Mouse (Mus musculus): ENCODE measurements around the gene Golt1a. TPM values are rescaled to one million over a fixed set of nuclear protein-coding genes. Genes with fewer than 3 reads are reported as not detected.

Gene Golt1a
- 18.2 and 23.8 TPM in 2 replicates for polyA plus RNA-seq (2015; fragmentation: Nextera tagmentation; extraction: Ambion mirVana)

DNA sequence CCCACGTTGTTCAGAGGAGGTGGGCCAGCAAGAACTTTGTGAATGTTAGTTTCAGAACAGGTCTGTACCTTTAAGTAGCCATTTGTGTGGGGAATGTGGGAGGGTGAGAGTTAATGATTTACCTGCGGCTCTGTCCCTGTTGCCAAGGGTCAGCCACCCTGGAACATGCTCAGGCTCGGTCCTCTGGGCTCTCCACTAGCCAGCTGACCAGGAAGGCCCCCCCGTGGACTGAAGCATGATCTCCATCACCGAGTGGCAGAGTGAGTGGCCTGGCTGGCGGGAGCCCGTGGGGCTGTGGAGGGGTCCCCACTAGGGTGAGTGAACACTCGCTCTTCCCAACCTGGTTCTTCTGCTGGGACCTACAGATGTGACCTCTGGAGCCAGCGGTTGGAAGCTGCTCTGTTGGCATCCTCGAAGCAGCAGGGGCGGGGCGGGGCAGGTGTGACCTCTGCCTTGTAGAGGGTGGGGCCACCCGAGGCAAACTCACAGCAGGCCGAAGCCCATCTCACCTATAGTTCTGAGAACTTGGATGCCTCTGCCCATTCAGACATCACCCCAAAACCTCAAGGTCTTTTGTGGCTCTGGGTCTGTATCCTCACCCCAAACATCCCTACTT, at the start of gene Golt1a:
TSS of gene Golt1a (plus strand) at position 149 of the 616 bp plus-strand sequence.
- Histone ChIP-seq H3K27me3 (replicated peaks) (no peaks in the 10 kb centered on the region), H3K9ac (no peak within 1 kb of the TSS), H3K27ac (peak within 1 kb of the TSS; percentile 79), H3K9me3 (no peaks in the 10 kb centered on the region), H3K4me3 (replicated peaks) (peak within 1 kb of the TSS; percentile 38), H3K36me3 (no peaks in the 10 kb centered on the region), H3K4me1 (replicated peaks) (no peaks in the 10 kb centered on the region; the same call in 1 of the 2 replicates), H3K4me2 (replicated peaks) (peak within 1 kb of the TSS; percentile 49)
- ATAC-seq, result peak; percentile 85
- 46% methylated on average over 14 of the region's 14 CpGs for WGBS

GRCm38 (mm10) chr1:133262628-133263027, 47.0 kb upstream of the Golt1a start:
- no peak for ATAC-seq
- 89% methylated on average over 6 of the region's 6 CpGs for WGBS
- no peak overlapping the region for H3K27ac ChIP-seq
- H3K9me3 ChIP-seq, result no peaks in the 10 kb centered on the region
- H3K4me3 ChIP-seq (replicated peaks), result no peak overlapping the region
- no peak overlapping the region for H3K4me2 ChIP-seq (replicated peaks)
- H3K36me3 ChIP-seq, result 0 out of 2 replicates have a peak, but pooled peaks cover 5% of the 10 kb centered on the region
- peaks cover 24% of the 10 kb centered on the region for H3K4me1 ChIP-seq (replicated peaks)
- no peaks in the 10 kb centered on the region for H3K27me3 ChIP-seq (replicated peaks)
- H3K9ac ChIP-seq, result no peak overlapping the region

GRCm38 (mm10) chr1:133263134-133263533, 46.5 kb upstream of the Golt1a start:
- Histone ChIP-seq H3K9ac (no peak overlapping the region), H3K27ac (no peak overlapping the region), H3K4me3 (replicated peaks) (no peak overlapping the region), H3K27me3 (replicated peaks) (no peaks in the 10 kb centered on the region), H3K36me3 (0 out of 2 replicates have a peak, but pooled peaks cover 5% of the 10 kb centered on the region), H3K9me3 (no peaks in the 10 kb centered on the region), H3K4me2 (replicated peaks) (no peak overlapping the region), H3K4me1 (replicated peaks) (peaks cover 19% of the 10 kb centered on the region)
- ATAC-seq, result no peak
- 82% methylated on average over 7 of the region's 7 CpGs for WGBS

DNA sequence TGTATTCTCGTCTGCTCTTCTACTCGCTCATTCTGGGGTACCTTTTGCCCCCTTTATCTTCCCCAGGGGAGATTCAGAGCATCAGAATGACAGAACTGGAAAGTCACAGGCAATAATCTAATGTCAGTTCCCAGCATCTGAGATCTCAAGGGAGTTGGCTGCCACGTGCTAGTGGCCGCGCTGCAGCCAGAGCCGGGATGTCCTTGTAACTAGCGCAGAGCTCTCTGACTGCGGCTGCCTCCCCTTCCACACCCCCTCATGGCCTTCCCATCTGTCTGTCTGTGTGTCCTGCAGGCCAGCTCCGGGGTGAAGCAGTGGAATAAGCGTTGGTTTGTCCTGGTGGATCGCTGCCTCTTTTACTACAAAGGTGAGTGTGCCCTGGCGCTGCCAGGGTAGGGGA, 45.2 kb upstream of the Golt1a start:
- H3K9me3 ChIP-seq, result no peaks in the 10 kb centered on the region
- H3K27ac ChIP-seq, result peak overlapping the region; percentile 68; the same call in 1 of the 2 replicates
- H3K4me1 ChIP-seq (replicated peaks), result peaks cover 17% of the 10 kb centered on the region
- no peaks in the 10 kb centered on the region for H3K27me3 ChIP-seq (replicated peaks)
- H3K36me3 ChIP-seq, result 0 out of 2 replicates have a peak, but pooled peaks cover 5% of the 10 kb centered on the region
- 61% methylated on average over 12 of the region's 12 CpGs for WGBS
- no peak overlapping the region for H3K4me3 ChIP-seq (replicated peaks)
- no peak for ATAC-seq
- H3K4me2 ChIP-seq (replicated peaks), result no peak overlapping the region
- 0 out of 2 replicates have a peak overlapping the region, but pooled peaks have one; percentile 1 for H3K9ac ChIP-seq

DNA sequence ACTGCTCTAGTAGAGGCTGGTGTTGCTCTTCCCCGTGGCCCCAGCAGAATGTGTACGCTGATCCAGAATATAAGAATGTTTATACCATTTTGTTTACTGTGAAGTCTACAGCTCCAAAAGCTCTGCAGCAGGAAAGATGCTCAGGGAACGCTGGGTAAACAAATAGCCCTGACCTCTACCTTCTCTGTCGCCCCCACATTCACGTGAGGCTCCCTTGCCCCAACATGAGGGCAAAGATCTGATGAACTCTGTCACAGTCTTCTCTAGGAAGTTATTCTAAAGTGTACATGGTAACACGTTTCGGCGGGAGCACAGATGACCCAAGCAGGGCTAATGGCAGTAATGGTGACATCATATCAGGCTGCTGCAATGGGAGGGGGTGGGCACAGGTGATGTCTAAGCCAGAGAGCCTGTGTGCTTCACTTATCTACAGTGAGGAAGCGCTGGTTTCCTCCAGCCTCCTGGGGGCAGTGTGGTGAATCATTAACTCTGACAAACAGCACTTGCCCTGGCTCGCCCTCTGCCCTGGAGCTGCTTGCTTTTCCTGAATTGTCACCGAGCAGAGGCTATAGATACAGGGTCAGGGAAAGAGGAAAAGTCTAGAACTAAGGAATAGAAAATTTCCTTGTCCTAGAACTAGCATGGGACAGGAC, 44.4 kb upstream of the Golt1a start:
- H3K9ac ChIP-seq, result no peak overlapping the region
- no peaks in the 10 kb centered on the region for H3K27me3 ChIP-seq (replicated peaks)
- H3K4me3 ChIP-seq (replicated peaks), result no peak overlapping the region
- H3K27ac ChIP-seq, result peak overlapping the region; percentile 68
- peaks cover 17% of the 10 kb centered on the region for H3K4me1 ChIP-seq (replicated peaks)
- ATAC-seq, result peak; percentile 94
- WGBS, result 22% methylated on average over 11 of the region's 11 CpGs
- H3K36me3 ChIP-seq, result 0 out of 2 replicates have a peak, but pooled peaks cover 5% of the 10 kb centered on the region
- H3K9me3 ChIP-seq, result no peaks in the 10 kb centered on the region
- H3K4me2 ChIP-seq (replicated peaks), result peak overlapping the region; percentile 31

DNA sequence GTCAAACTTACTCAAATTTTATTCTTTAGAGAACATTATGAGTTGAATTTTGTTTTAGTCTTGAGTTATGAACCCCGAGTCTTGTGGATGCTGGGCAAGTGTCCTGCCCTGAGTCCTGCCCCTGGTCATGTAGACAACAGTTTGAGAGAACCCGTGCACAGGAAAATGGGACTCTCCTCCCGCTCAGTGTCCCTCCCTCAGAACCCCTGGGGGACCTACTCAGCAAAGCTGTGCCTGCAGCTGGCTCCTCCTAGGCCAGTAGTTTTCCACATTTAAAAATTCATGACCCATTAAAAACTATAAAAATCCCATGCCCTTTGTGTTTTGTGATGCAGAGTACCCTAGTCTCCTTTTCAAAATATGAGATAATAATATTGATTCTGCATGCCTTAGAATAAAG, 42.5 kb upstream of the Golt1a start:
- Histone ChIP-seq H3K9ac (no peak overlapping the region), H3K4me2 (replicated peaks) (no peak overlapping the region), H3K27ac (no peak overlapping the region), H3K4me1 (replicated peaks) (peaks cover 17% of the 10 kb centered on the region), H3K4me3 (replicated peaks) (no peak overlapping the region), H3K9me3 (no peaks in the 10 kb centered on the region), H3K36me3 (peaks cover 19% of the 10 kb centered on the region), H3K27me3 (replicated peaks) (no peaks in the 10 kb centered on the region)
- 80% methylated on average over 3 of the region's 3 CpGs for WGBS
- ATAC-seq, result no peak

- no peaks in the 10 kb centered on the region for H3K27me3 ChIP-seq (replicated peaks)
- H3K9me3 ChIP-seq, result no peaks in the 10 kb centered on the region
- WGBS, result 36% methylated on average over 10 of the region's 10 CpGs
- H3K4me2 ChIP-seq (replicated peaks), result no peak overlapping the region
- peaks cover 17% of the 10 kb centered on the region for H3K4me1 ChIP-seq (replicated peaks)
- H3K27ac ChIP-seq, result no peak overlapping the region
- peaks cover 18% of the 10 kb centered on the region for H3K36me3 ChIP-seq
- no peak overlapping the region for H3K4me3 ChIP-seq (replicated peaks)
- H3K9ac ChIP-seq, result no peak overlapping the region
- ATAC-seq, result no peak
These were observed 41.6 kb upstream of the Golt1a start for GRCm38 (mm10) chr1:133267813-133268492.

GRCm38 (mm10) chr1:133268503-133268902, 41.1 kb upstream of the Golt1a start:
- no peak overlapping the region for H3K4me3 ChIP-seq (replicated peaks)
- 73% methylated on average over 3 of the region's 3 CpGs for WGBS
- H3K9ac ChIP-seq, result no peak overlapping the region
- no peak overlapping the region for H3K4me2 ChIP-seq (replicated peaks)
- H3K9me3 ChIP-seq, result no peaks in the 10 kb centered on the region
- peaks cover 17% of the 10 kb centered on the region for H3K4me1 ChIP-seq (replicated peaks)
- no peak for ATAC-seq
- no peaks in the 10 kb centered on the region for H3K27me3 ChIP-seq (replicated peaks)
- peaks cover 18% of the 10 kb centered on the region for H3K36me3 ChIP-seq
- H3K27ac ChIP-seq, result no peak overlapping the region

DNA sequence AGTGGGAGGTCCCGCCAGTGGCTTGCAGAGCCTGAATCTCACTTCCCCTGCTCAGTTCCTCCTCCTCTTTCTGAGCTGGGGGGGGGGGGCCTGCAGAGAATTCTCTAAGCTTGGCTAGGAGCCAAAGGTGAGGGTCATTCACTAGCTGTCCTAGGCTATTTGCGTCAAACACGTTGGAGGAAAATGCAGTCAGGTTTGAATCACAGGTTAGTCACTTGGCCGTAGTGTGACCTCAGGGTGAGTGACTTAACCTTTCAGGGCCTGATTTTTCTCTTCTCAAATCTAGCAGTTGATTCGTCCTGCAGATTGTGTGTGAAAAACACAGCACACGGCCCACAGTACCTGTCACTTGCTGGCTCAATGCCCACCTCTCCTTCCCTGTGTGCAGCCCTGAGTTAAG, 39.3 kb upstream of the Golt1a start:
- Histone ChIP-seq H3K27me3 (replicated peaks) (no peaks in the 10 kb centered on the region), H3K27ac (no peak overlapping the region), H3K36me3 (peaks cover 23% of the 10 kb centered on the region), H3K4me1 (replicated peaks) (peaks cover 6% of the 10 kb centered on the region), H3K4me2 (replicated peaks) (no peak overlapping the region), H3K4me3 (replicated peaks) (no peak overlapping the region), H3K9ac (no peak overlapping the region), H3K9me3 (no peaks in the 10 kb centered on the region)
- no peak for ATAC-seq
- 50% methylated on average over 6 of the region's 6 CpGs for WGBS

GRCm38 (mm10) chr1:133274163-133274562, 35.4 kb upstream of the Golt1a start:
- ATAC-seq, result no peak
- H3K4me3 ChIP-seq (replicated peaks), result no peak overlapping the region
- no peak overlapping the region for H3K27ac ChIP-seq
- no peaks in the 10 kb centered on the region for H3K9me3 ChIP-seq
- H3K9ac ChIP-seq, result no peak overlapping the region
- 92% methylated on average over 19 of the region's 19 CpGs for WGBS
- no peaks in the 10 kb centered on the region for H3K27me3 ChIP-seq (replicated peaks)
- H3K4me2 ChIP-seq (replicated peaks), result no peak overlapping the region
- H3K4me1 ChIP-seq (replicated peaks), result 0 out of 2 replicates have a peak, but pooled peaks cover 4% of the 10 kb centered on the region
- peaks cover 26% of the 10 kb centered on the region for H3K36me3 ChIP-seq

GRCm38 (mm10) chr1:133276983-133277382, 32.6 kb upstream of the Golt1a start:
- no peaks in the 10 kb centered on the region for H3K27me3 ChIP-seq (replicated peaks)
- no peak overlapping the region for H3K4me2 ChIP-seq (replicated peaks)
- H3K4me3 ChIP-seq (replicated peaks), result no peak overlapping the region
- H3K9ac ChIP-seq, result no peak overlapping the region
- H3K27ac ChIP-seq, result no peak overlapping the region
- 67% methylated on average over 5 of the region's 5 CpGs for WGBS
- no peaks in the 10 kb centered on the region for H3K9me3 ChIP-seq
- 0 out of 2 replicates have a peak, but pooled peaks cover 11% of the 10 kb centered on the region for H3K4me1 ChIP-seq (replicated peaks)
- no peak for ATAC-seq
- H3K36me3 ChIP-seq, result peaks cover 16% of the 10 kb centered on the region

- 73% methylated on average over 6 of the region's 6 CpGs for WGBS
- no peak for ATAC-seq
- H3K36me3 ChIP-seq, result peaks cover 11% of the 10 kb centered on the region; the same call in 1 of the 2 replicates
These were observed 31.1 kb upstream of the Golt1a start for GRCm38 (mm10) chr1:133278539-133278938.

More at GRCm38 (mm10) chr1:133278539-133278938, 31.1 kb upstream of the Golt1a start:
- Histone ChIP-seq H3K4me1 (replicated peaks) (0 out of 2 replicates have a peak, but pooled peaks cover 11% of the 10 kb centered on the region), H3K4me2 (replicated peaks) (no peak overlapping the region), H3K9me3 (no peaks in the 10 kb centered on the region), H3K4me3 (replicated peaks) (no peak overlapping the region), H3K9ac (no peak overlapping the region), H3K27ac (no peak overlapping the region), H3K27me3 (replicated peaks) (no peaks in the 10 kb centered on the region)

Measured in intestine, embryonic 15.5 days (tissue).